Mouse (Mus musculus) small intestine, adult 2 months (tissue): Measurements from ENCODE around the gene Olfr1393. TPM values are rescaled to one million over a fixed set of nuclear protein-coding genes. Genes with fewer than 3 reads are reported as not detected.
A peak's percentile ranks its signal among the peaks of the same experiment; 100 is the strongest.

Source experiments
- H3K27ac ChIP-seq: fragments of 200-500 bp; 2 replicates; pipeline ENCODE4 v1.5.1; 2012; ENCODE audit warnings: low read depth, low read length, control low read depth, inconsistent platforms; ENCODE audit not compliant: insufficient read depth
- H3K27me3 ChIP-seq: fragments of 200-500 bp; 2 replicates; pipeline ENCODE4 v1.6.1; 2012; ENCODE audit warnings: mild to moderate bottlenecking, moderate library complexity, low read length, inconsistent platforms; ENCODE audit not compliant: control insufficient read depth, insufficient read depth
- H3K36me3 ChIP-seq: fragments of 200-500 bp; 2 replicates; pipeline ENCODE4 v1.6.1; 2012; ENCODE audit warnings: mild to moderate bottlenecking, low read length, control low read depth, inconsistent platforms; ENCODE audit not compliant: control insufficient read depth, insufficient read depth
- H3K4me1 ChIP-seq: fragments of 200-500 bp; 2 replicates; pipeline ENCODE4 v1.6.1; 2012; ENCODE audit warnings: low read length, inconsistent platforms, mixed read lengths; ENCODE audit not compliant: control insufficient read depth, insufficient read depth, insufficient read length
- H3K4me3 ChIP-seq: fragments of 200-500 bp; 2 replicates; pipeline ENCODE4 v1.5.1; 2012; ENCODE audit warnings: low read depth, mild to moderate bottlenecking, control low read depth, inconsistent platforms, low read length, moderate library complexity
- CTCF ChIP-seq: fragments of 200-500 bp; IDR thresholded peaks from 2 replicates; pipeline ENCODE4 v1.5.1; 2012; ENCODE audit warnings: low read depth, mild to moderate bottlenecking, control low read depth, inconsistent platforms, low read length, moderate library complexity, mixed read lengths; ENCODE audit not compliant: insufficient replicate concordance, insufficient read length; ENCODE audit errors: extremely low read depth
- POLR2A ChIP-seq: fragments of 200-500 bp; IDR thresholded peaks from 2 replicates; pipeline ENCODE4 v1.6.1; 2012; ENCODE audit warnings: low read depth, mild to moderate bottlenecking, control low read depth, inconsistent platforms, low read length, moderate library complexity
- WGBS: fragments of 180-500 bp; shearing (Covaris S2); methylation state at CpG from one replicate; pipeline ENCODE4 v1.1.7; 2018; 5-methylcytosine and 5-hydroxymethylcytosine counted together
- polyA plus RNA-seq: library from polyadenylated mRNA; depleted of rRNA; stranded (reverse); fragments of >200 nt; gene quantifications from 2 replicates; pipeline ENCODE4 v1.2.3, GENCODE M21; 2012

Olfr1393 gene
- polyA plus RNA-seq, 1 experiment, result 0.42 TPM

DNA sequence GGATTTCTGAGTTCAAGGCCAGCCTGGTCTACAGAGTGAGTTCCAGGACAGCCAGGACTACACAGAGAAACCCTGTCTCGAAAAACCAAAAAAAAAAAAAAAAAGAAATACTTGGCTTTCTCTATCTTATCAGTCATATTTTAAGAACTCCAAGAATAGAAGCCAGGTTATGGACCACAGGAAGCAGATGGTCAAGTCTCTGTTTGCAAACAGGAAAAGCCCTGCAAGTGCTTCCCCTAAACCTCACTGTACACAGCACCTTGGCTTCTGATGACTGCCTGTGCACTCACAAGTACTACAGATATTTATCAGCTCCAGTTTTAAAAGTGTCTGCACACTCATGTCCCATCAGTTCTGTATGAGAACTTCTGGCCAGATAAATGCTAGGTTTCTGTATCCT lies 36.6 kb upstream of the Olfr1393 start:
- peaks cover 10% of the 10 kb centered on the region; the same call in 1 of the 2 replicates for H3K4me1 ChIP-seq
- WGBS, result 42% methylated on average over 1 of the region's 1 CpGs
- no peaks in the 10 kb centered on the region for H3K27me3 ChIP-seq
- H3K36me3 ChIP-seq, result no peaks in the 10 kb centered on the region
- no peak overlapping the region for H3K27ac ChIP-seq
- TF ChIP-seq CTCF, result no peak
- TF ChIP-seq POLR2A, result no peak
- H3K4me3 ChIP-seq, result no peak overlapping the region

DNA sequence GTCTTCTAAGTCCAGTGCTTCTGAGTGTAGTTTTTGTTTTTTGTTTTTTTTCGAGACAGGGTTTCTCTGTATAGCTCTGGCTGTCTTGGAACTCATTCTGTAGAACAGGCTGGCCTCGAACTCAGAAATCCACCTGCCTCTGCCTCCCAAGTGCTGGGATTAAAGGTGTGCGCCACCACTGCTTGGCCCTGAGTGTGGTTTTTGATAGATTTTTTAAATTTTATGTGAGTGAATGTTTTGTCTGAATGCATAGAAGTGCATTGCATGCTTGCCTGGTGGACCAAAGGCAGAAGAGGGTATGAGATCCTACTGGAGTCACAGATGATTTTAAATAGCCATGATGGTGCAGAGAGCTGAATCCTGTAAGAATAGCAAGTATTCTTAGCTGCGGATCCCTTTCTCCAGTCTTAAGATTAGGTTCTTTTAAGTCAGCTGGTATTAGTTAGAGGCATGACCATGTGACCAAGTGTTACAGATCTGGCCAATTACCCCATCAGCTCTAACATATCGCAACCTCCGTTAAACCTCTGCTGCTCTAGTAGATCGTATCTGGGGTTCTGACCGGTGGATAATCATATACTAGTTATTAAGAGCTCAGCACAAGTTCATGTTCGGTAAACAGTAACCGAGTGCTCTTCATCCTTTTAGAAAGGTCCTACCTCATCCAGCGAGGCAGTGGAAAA lies 35.0 kb upstream of the Olfr1393 start:
- WGBS, result 23% methylated on average over 11 of the region's 11 CpGs
- peak overlapping the region; percentile 70; the same call in 1 of the 2 replicates for H3K4me3 ChIP-seq
- H3K27me3 ChIP-seq, result no peaks in the 10 kb centered on the region
- TF ChIP-seq POLR2A, result no peak
- TF ChIP-seq CTCF, result no peak
- peaks cover 17% of the 10 kb centered on the region; the same call in 1 of the 2 replicates for H3K4me1 ChIP-seq
- H3K36me3 ChIP-seq, result no peaks in the 10 kb centered on the region
- peak overlapping the region; percentile 72 for H3K27ac ChIP-seq

DNA sequence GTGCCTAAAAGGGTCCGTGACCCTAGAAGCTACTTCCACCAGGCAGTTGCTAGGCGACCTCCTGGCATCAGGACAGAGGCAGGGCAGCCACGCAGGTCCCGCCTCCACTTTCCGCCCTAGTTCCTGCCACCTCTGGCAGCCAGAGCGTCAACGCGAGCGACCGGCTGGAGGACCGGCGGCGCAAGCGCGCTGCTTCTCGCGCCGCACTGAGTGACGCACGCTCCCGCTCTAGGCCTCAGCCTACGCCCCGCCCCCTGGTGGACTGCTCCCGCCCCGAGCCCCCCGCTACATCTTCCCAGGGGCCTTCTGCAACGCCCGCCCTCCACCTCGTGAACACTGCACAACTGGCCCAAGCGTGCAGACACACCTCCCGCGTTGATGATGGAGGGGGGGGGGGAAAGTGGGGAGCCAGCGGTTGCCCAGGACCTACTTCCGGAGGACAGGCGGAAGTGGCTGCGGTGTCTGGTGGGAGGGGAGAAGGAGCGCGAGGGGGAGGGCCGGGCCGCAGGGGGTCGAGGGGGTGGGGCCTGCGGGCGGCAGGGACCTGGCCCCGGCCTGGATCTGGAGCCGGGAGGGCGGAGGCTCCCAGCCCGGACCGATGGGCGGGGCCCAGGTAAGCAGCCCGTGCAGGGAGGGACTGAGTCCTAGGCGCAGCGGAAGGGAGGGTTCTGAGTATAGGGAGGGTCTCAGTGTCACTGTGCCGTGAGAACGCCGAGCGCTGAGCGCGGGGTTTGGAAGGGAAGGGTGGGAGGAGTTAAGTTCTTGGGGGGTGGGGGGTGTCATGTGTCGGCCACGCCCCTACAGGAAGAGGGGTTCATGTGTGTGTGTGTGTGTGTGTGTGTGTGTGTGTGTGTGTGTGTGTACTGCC lies 34.1 kb upstream of the Olfr1393 start, which contains the start of gene Mgat1:
Gene Mgat1 (plus strand): TSS at position 465 of the 868 bp plus-strand sequence.
- TF ChIP-seq CTCF (no peak), POLR2A (0 out of 2 replicates have a peak, but pooled peaks have one; percentile 43)
- Histone ChIP-seq H3K4me1 (peaks cover 24% of the 10 kb centered on the region; the same call in 1 of the 2 replicates), H3K4me3 (peak within 1 kb of the TSS; percentile 70), H3K27me3 (no peaks in the 10 kb centered on the region), H3K27ac (peak within 1 kb of the TSS; percentile 81), H3K36me3 (no peaks in the 10 kb centered on the region)
- under 1% methylated on average over 59 of the region's 60 CpGs for WGBS

DNA sequence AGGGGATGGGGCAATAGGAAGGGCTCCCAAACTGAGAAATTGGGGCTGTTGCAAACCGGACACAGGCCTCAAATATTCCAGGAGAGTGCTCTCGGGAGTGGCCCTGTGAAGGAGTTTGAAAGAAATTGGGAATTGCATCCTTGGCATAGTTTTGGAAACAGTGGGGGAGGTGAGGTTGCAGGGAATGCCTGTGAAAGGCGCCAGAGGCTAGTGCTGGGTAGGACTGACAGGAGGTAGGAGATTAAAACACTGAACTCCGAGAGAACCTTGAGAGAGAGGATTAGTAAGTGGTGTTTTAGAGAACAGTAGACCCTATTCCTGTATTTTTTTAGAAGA lies 33.5 kb upstream of the Olfr1393 start:
- peak overlapping the region; percentile 70 for H3K4me3 ChIP-seq
- peak overlapping the region; percentile 81 for H3K27ac ChIP-seq
- no peak for TF ChIP-seq CTCF
- TF ChIP-seq POLR2A, result no peak
- 2% methylated on average over 4 of the region's 4 CpGs for WGBS
- no peaks in the 10 kb centered on the region for H3K36me3 ChIP-seq
- H3K4me1 ChIP-seq, result peaks cover 30% of the 10 kb centered on the region
- no peaks in the 10 kb centered on the region for H3K27me3 ChIP-seq

DNA sequence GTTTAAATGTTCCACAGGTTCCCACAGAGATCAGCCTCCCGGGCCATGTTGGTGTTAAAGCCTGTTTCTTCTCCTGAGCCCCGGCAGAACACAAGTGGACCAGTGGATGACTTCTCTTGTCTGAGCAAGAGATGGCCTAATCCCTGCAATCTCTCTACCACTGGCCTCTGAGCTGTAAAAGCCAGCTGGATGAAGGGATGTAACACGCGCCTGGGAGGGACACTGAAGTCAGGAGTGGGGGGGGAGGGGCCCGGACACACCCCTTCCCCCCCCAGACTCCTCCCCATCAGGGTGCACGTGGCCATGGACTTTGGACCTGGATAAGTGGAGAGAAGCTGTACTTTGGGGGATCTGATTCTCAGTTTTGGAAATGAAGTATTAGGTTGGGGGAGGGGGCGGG lies 32.9 kb upstream of the Olfr1393 start:
- H3K27me3 ChIP-seq, result no peaks in the 10 kb centered on the region
- 9% methylated on average over 7 of the region's 7 CpGs for WGBS
- H3K36me3 ChIP-seq, result no peaks in the 10 kb centered on the region
- H3K4me3 ChIP-seq, result peak overlapping the region; percentile 24
- peak overlapping the region; percentile 81 for H3K27ac ChIP-seq
- TF ChIP-seq CTCF, result no peak
- no peak for TF ChIP-seq POLR2A
- peaks cover 34% of the 10 kb centered on the region for H3K4me1 ChIP-seq

DNA sequence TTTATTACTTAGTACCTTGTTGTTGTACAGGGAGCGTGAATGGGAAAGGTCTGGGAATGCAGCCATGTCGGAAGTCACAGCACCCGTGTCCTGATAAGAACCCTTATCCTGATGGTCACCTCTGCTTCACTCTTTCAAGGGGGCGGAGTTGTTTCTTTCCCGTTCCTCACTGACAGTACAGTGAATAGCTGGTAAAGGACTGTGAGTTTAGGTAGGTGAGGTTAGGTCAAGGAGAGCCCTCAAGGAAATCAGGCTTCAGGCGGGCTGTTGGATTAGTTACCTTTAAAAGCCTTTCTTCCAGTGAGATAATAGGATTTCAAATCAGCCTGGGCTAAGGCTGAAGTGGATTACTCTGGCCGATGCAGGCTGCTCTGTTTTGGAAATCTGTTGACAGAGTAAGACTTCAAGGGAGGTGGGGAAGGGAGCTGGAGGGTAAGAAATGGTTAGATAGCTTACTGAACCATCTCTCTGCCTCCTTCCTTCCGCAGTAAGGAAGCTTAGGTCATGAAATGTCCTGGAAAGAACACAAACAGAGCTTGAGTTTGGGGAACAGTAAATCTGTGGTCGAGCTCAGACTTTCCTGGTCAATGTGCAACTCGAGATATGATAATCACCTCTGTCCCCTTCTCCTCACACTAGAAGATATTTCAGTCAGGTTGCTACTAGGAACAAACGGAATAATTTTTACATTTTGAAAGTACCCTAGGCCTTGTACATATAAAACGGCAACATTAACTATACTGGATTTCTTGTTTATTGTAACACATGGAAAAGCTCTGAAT lies 32.3 kb upstream of the Olfr1393 start:
- H3K4me1 ChIP-seq, result peaks cover 35% of the 10 kb centered on the region
- no peaks in the 10 kb centered on the region for H3K36me3 ChIP-seq
- peak overlapping the region; percentile 24 for H3K4me3 ChIP-seq
- WGBS, result 17% methylated on average over 12 of the region's 12 CpGs
- TF ChIP-seq POLR2A, result no peak
- TF ChIP-seq CTCF, result no peak
- H3K27me3 ChIP-seq, result no peaks in the 10 kb centered on the region
- H3K27ac ChIP-seq, result peak overlapping the region; percentile 81
